Mouse (Mus musculus): ENCODE data around the gene Gm4707. TPM values are rescaled to one million over a fixed set of nuclear protein-coding genes. Genes with fewer than 3 reads are reported as not detected.

Gm4707 gene
- 1.2 and 1.8 TPM in 2 replicates for polyA plus RNA-seq (2015; fragmentation: Nextera tagmentation; extraction: Ambion mirVana)

DNA sequence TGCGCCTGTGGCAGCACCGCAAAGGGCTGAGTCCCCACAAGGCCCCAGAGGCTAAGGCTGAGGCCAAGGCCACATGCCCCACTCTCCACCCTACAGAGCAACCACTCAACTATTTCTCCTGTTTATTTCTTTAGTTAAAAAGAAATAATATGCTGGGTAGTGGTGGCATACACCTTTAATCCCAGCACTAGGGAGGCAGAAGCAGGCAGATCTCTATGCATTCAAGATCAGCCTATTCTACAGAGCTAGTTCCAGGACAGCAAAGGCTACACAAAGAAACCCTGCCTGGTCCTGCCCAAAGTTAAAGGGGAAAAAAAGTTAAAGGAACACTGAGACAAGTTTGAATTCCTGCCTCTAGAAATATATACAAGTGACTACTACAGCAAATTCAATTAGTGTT is at the start of gene Gm4707:
Gene Gm4707, minus strand, starts transcription at position 101 of the 400 bp plus-strand sequence.
- no peaks in the 10 kb centered on the region for H3K9me3 ChIP-seq (ENCODE audit: control insufficient read depth, low read length)
- 95% methylated on average over 2 of the region's 2 CpGs for WGBS

DNA sequence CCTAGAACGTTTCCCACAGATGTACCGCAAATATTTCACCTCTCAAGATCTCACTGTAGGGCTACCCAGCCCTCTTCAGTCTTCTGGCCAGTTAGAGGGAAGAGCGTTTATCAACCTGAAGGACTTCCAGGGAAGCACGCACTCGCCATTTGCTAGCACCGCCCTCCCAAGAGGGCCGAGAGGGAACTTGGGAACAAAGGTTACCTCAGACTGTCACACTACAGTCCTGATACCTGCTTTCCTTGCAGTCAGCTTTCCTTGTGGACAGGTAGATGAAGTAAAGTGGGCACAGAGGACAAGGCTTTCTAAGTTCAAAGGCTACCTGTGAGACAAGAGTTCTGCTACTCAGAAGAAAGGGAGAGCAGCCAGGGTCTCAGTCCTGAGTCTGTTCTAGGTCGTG is 47.1 kb upstream of the Gm4707 start:
- peaks cover 5% of the 10 kb centered on the region; the same call in 1 of the 2 replicates for H3K36me3 ChIP-seq (ENCODE audit: control insufficient read depth, insufficient read depth, low read length)
- H3K4me2 ChIP-seq (ENCODE audit: low read depth, low read length): no peak overlapping the region
- H3K9ac ChIP-seq (ENCODE audit: low read depth, low read length): no peak overlapping the region
- peak; percentile 31; the same call in 1 of the 2 replicates for ATAC-seq
- no peak overlapping the region for H3K4me3 ChIP-seq (ENCODE audit: low read length)
- no peaks in the 10 kb centered on the region for H3K4me1 ChIP-seq (ENCODE audit: control insufficient read depth, insufficient read depth, low read length)
- WGBS: 82% methylated on average over 8 of the region's 8 CpGs
- no peak overlapping the region for H3K27ac ChIP-seq (ENCODE audit: low read length)
- no peaks in the 10 kb centered on the region for H3K9me3 ChIP-seq (ENCODE audit: control insufficient read depth, low read length)
- no peaks in the 10 kb centered on the region for H3K27me3 ChIP-seq (replicated peaks; ENCODE audit: control insufficient read depth, insufficient read depth, low read length)

More for the DNA sequence above, at the start of gene Gm4707:
- H3K4me1 ChIP-seq (ENCODE audit: control insufficient read depth, insufficient read depth, low read length): no peaks in the 10 kb centered on the region
- H3K4me3 ChIP-seq (ENCODE audit: low read length): no peak within 1 kb of the TSS
- H3K36me3 ChIP-seq (ENCODE audit: control insufficient read depth, insufficient read depth, low read length): peaks cover 7% of the 10 kb centered on the region; the same call in 1 of the 2 replicates
- no peak within 1 kb of the TSS for H3K27ac ChIP-seq (ENCODE audit: low read length)
- H3K27me3 ChIP-seq (replicated peaks; ENCODE audit: control insufficient read depth, insufficient read depth, low read length): no peaks in the 10 kb centered on the region
- H3K4me2 ChIP-seq (ENCODE audit: low read depth, low read length): no peak within 1 kb of the TSS
- no peak within 1 kb of the TSS for H3K9ac ChIP-seq (ENCODE audit: low read depth, low read length)
- ATAC-seq: no peak

DNA sequence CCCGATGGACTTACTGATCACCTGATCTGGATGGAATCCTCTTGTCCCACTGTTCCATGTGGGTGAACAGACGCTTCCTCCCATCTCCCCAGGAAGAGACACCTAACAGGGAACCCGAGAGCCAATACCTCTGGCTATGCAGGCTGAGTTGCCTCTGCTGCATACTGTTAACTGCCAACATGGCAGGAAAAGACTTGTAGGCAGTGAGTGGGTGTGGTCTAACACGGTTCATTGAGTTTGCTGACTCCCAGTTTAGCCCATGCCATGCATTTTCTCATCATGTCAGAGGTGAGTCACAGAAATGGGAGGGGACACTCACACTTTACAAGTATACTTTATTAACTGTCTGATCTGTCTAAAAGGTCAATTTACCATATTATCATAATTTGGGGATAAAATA is 36.1 kb upstream of the Gm4707 start:
- Histone ChIP-seq H3K36me3 (ENCODE audit: control insufficient read depth, insufficient read depth, low read length) (peaks cover 7% of the 10 kb centered on the region), H3K4me1 (ENCODE audit: control insufficient read depth, insufficient read depth, low read length) (no peaks in the 10 kb centered on the region)

DNA sequence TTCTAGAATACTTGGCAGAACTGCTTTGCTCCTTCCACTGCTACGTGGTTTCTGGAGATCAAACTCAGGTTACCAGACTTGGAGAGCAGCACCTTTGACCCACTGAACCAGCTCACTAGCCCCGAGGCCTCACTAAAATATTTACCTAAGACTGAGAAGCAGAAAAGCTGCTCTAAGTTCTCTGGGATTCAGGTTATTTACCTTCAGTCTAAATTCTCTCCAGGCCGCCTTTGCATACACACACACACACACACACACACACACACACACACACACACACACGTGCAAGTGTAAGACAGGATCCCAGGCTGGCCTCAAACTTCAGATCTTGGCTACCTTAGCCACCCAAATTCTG is 31.6 kb upstream of the Gm4707 start:
- Histone ChIP-seq H3K9me3 (ENCODE audit: control insufficient read depth, low read length) (no peaks in the 10 kb centered on the region), H3K9ac (ENCODE audit: low read depth, low read length) (no peak overlapping the region), H3K4me3 (ENCODE audit: low read length) (no peak overlapping the region), H3K36me3 (ENCODE audit: control insufficient read depth, insufficient read depth, low read length) (peaks cover 5% of the 10 kb centered on the region), H3K4me2 (ENCODE audit: low read depth, low read length) (no peak overlapping the region; the same call in 1 of the 2 replicates), H3K4me1 (ENCODE audit: control insufficient read depth, insufficient read depth, low read length) (no peaks in the 10 kb centered on the region), H3K27me3 (replicated peaks; ENCODE audit: control insufficient read depth, insufficient read depth, low read length) (no peaks in the 10 kb centered on the region), H3K27ac (ENCODE audit: low read length) (no peak overlapping the region)
- ATAC-seq: peak; percentile 71
- 35% methylated on average over 4 of the region's 4 CpGs for WGBS

More for the DNA sequence above, 36.1 kb upstream of the Gm4707 start:
- Histone ChIP-seq H3K27me3 (replicated peaks; ENCODE audit: control insufficient read depth, insufficient read depth, low read length) (no peaks in the 10 kb centered on the region), H3K9ac (ENCODE audit: low read depth, low read length) (no peak overlapping the region), H3K9me3 (ENCODE audit: control insufficient read depth, low read length) (no peaks in the 10 kb centered on the region), H3K27ac (ENCODE audit: low read length) (no peak overlapping the region), H3K4me2 (ENCODE audit: low read depth, low read length) (no peak overlapping the region), H3K4me3 (ENCODE audit: low read length) (no peak overlapping the region)
- ATAC-seq: no peak
- 87% methylated on average over 4 of the region's 4 CpGs for WGBS

DNA sequence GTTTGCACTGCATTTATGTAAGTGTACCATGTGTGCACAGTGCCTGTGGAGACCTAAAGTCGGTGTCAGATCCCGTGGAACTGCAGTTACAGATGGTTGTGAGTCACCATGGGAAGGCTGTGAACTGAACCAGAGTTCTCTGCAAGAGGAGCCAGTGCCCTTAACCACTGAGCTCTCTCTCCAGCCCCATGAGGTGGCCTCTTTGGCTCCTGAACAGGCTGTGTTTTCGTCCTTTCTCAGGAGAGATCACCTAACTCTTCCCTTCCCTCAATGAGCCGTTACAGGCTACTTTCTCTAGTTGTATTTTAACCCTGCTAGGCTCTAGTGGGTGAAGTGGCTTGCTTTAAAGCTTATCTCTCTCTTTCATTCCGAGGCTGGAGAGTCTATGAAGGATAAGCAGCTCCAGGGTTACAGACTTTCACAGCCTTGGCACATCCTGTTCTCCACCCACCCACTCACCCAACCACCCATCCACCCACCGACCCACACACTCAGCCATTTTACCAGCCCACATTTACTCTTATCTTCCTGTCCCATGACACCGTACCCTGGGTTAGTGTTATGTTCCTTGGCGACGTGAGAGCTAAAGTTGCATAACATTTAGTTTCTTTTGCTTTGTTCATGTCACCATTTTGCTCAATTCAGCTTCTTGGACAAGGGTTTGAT is 31.1 kb upstream of the Gm4707 start:
- no peak overlapping the region for H3K4me3 ChIP-seq (ENCODE audit: low read length)
- H3K27ac ChIP-seq (ENCODE audit: low read length): no peak overlapping the region
- peaks cover 4% of the 10 kb centered on the region for H3K36me3 ChIP-seq (ENCODE audit: control insufficient read depth, insufficient read depth, low read length)
- H3K27me3 ChIP-seq (replicated peaks; ENCODE audit: control insufficient read depth, insufficient read depth, low read length): no peaks in the 10 kb centered on the region
- peak; percentile 72 for ATAC-seq
- H3K4me1 ChIP-seq (ENCODE audit: control insufficient read depth, insufficient read depth, low read length): no peaks in the 10 kb centered on the region
- H3K9ac ChIP-seq (ENCODE audit: low read depth, low read length): no peak overlapping the region
- 59% methylated on average over 9 of the region's 9 CpGs for WGBS
- no peaks in the 10 kb centered on the region for H3K9me3 ChIP-seq (ENCODE audit: control insufficient read depth, low read length)
- no peak overlapping the region; the same call in 1 of the 2 replicates for H3K4me2 ChIP-seq (ENCODE audit: low read depth, low read length)

DNA sequence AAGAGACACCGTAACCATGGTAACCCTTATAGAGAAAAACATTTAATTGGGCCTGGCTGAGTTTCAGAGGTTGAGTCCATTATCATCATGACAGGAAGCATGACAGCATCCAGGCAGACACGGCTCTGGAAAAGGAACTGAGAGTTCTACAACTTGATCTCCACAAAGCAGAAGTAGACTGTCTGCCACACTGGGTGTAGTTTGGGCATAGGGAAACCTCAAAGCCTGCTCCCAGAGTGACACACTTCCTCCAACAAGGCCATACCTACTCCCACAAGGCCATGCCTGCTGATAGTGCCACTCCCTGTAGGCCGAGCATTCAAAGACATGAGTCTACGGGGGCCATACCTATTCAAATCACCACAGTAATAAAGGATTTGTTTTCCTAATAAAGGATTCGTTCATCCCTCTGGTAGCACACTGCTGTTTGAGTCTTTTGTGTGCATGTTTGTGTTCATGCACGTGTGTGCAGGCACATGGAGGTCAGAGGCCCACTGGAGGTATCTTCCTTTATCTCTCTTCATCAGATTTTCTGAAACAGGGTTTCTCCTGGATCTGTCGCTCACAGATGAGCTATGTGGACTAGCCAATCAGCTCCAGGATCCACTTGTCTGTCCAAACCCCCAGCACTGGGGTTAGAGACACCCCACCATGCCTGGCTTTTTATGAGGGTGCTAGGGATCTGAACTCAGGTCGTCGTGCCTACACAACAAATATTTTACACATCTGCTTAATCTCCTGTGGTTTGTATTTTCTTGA is 30.2 kb upstream of the Gm4707 start:
- no peak overlapping the region for H3K27ac ChIP-seq (ENCODE audit: low read length)
- WGBS: 82% methylated on average over 9 of the region's 9 CpGs
- H3K27me3 ChIP-seq (replicated peaks; ENCODE audit: control insufficient read depth, insufficient read depth, low read length): no peaks in the 10 kb centered on the region
- H3K4me1 ChIP-seq (ENCODE audit: control insufficient read depth, insufficient read depth, low read length): no peaks in the 10 kb centered on the region
- no peaks in the 10 kb centered on the region for H3K9me3 ChIP-seq (ENCODE audit: control insufficient read depth, low read length)
- H3K4me2 ChIP-seq (ENCODE audit: low read depth, low read length): no peak overlapping the region
- no peak overlapping the region for H3K4me3 ChIP-seq (ENCODE audit: low read length)
- no peak overlapping the region for H3K9ac ChIP-seq (ENCODE audit: low read depth, low read length)
- no peak for ATAC-seq
- H3K36me3 ChIP-seq (ENCODE audit: control insufficient read depth, insufficient read depth, low read length): no peaks in the 10 kb centered on the region

DNA sequence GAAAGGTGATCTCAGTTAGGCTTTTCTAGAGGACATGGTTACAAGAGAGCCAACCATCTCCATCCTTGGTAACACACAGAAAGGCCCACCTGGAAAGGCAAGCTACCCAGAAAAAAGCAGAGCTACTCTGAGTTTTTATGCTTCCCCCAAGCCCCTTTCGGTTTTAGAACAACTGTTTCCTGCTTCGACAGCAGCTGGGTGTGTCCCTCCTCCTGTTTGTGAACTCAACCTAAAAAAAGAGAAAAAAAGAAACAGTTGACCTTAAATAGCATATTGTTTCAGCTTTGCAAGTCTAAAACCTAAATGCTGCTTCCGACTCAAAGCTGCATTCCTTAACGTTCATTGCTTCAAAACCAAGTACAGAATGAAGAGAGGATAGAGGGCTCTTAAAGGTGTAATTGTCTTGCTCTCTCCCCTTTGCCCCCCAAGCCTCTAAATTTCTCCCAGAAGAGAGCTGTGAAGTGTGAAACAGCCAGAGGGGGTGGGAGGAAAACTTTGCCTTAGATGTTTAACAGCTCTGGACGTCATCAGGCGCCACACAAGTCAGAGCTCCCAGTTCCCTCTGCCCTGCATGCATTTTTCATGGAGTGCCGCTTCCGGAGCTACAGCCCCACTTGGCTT is 26.6 kb upstream of the Gm4707 start:
- ATAC-seq: no peak
- no peaks in the 10 kb centered on the region for H3K4me1 ChIP-seq (ENCODE audit: control insufficient read depth, insufficient read depth, low read length)
- 24% methylated on average over 8 of the region's 8 CpGs for WGBS
- H3K27me3 ChIP-seq (replicated peaks; ENCODE audit: control insufficient read depth, insufficient read depth, low read length): no peaks in the 10 kb centered on the region
- H3K9ac ChIP-seq (ENCODE audit: low read depth, low read length): peak overlapping the region; percentile 3; the same call in 1 of the 2 replicates
- H3K4me2 ChIP-seq (ENCODE audit: low read depth, low read length): peak overlapping the region; percentile 26; the same call in 1 of the 2 replicates
- no peak overlapping the region for H3K4me3 ChIP-seq (ENCODE audit: low read length)
- H3K36me3 ChIP-seq (ENCODE audit: control insufficient read depth, insufficient read depth, low read length): no peaks in the 10 kb centered on the region
- peak overlapping the region; percentile 55; the same call in 1 of the 2 replicates for H3K27ac ChIP-seq (ENCODE audit: low read length)
- no peaks in the 10 kb centered on the region for H3K9me3 ChIP-seq (ENCODE audit: control insufficient read depth, low read length)

DNA sequence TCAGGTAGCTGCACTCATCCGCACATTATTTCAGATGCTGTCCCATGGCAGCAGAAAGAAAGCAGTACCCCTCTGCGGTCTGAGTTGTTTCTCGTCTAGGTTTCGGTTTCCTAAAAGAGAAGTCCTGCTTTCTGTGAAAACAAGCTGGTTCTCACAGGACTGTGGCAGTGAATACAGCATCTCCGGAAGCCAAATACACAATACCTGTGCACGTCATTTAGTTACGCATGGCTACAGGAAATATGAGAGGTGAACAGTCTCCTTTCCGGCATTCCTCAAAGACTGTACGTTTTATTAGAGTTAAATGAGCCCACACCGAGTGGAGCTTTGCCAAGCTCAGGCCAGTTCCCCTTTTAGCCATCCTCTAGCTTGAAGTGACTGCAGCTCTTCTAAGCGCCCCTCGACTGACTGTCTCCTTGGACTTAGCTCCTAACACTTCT is 26.1 kb upstream of the Gm4707 start:
- no peak for ATAC-seq
- Histone ChIP-seq H3K4me1 (ENCODE audit: control insufficient read depth, insufficient read depth, low read length) (no peaks in the 10 kb centered on the region), H3K27me3 (replicated peaks; ENCODE audit: control insufficient read depth, insufficient read depth, low read length) (no peaks in the 10 kb centered on the region), H3K27ac (ENCODE audit: low read length) (peak overlapping the region; percentile 55; the same call in 1 of the 2 replicates), H3K9me3 (ENCODE audit: control insufficient read depth, low read length) (no peaks in the 10 kb centered on the region), H3K36me3 (ENCODE audit: control insufficient read depth, insufficient read depth, low read length) (no peaks in the 10 kb centered on the region), H3K9ac (ENCODE audit: low read depth, low read length) (peak overlapping the region; percentile 3; the same call in 1 of the 2 replicates), H3K4me3 (ENCODE audit: low read length) (no peak overlapping the region), H3K4me2 (ENCODE audit: low read depth, low read length) (peak overlapping the region; percentile 26; the same call in 1 of the 2 replicates)
- 61% methylated on average over 12 of the region's 12 CpGs for WGBS

DNA sequence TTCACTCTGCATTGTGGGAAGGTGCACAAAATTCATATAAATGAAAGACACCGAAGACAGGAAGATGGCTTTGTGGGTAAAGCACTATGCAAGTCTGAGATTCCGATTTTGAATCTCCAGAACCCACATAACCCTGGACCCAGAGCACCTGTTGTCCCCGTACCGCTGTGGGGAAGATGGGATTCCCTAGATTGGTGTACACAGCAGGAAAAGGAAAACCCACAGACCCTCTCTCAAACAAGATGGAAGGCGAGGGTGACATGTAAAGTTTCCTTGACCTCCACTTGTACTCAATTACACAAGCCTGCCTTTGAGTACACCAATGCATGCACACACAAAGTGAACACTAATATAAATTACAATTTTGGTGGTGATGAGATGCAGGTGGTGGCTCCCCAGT is 25.0 kb upstream of the Gm4707 start:
- Histone ChIP-seq H3K4me2 (ENCODE audit: low read depth, low read length) (no peak overlapping the region), H3K4me1 (ENCODE audit: control insufficient read depth, insufficient read depth, low read length) (no peaks in the 10 kb centered on the region), H3K9ac (ENCODE audit: low read depth, low read length) (no peak overlapping the region), H3K27ac (ENCODE audit: low read length) (no peak overlapping the region), H3K4me3 (ENCODE audit: low read length) (no peak overlapping the region), H3K27me3 (replicated peaks; ENCODE audit: control insufficient read depth, insufficient read depth, low read length) (no peaks in the 10 kb centered on the region), H3K9me3 (ENCODE audit: control insufficient read depth, low read length) (no peaks in the 10 kb centered on the region), H3K36me3 (ENCODE audit: control insufficient read depth, insufficient read depth, low read length) (no peaks in the 10 kb centered on the region)
- no peak for ATAC-seq
- 90% methylated on average over 5 of the region's 5 CpGs for WGBS
